Mouse (Mus musculus) G1E (cell line): ENCODE measurements around the gene Siah3.

Source experiments
- CTCF ChIP-seq: IDR thresholded peaks from 2 replicates; pipeline ENCODE4 v1.5.1; 2012; ENCODE audit warnings: low read depth, low read length, inconsistent platforms, mixed read lengths
- GATA1 ChIP-seq: IDR thresholded peaks from 2 replicates; pipeline ENCODE4 v1.6.1; 2012; ENCODE audit warnings: borderline replicate concordance, low read length, inconsistent platforms, mixed read lengths
- GATA2 ChIP-seq: IDR thresholded peaks from 2 replicates; pipeline ENCODE4 v1.6.1; 2012; ENCODE audit warnings: low read depth, low read length, inconsistent platforms, borderline replicate concordance
- POLR2AphosphoS5 ChIP-seq: IDR thresholded peaks from 2 replicates; pipeline ENCODE4 v1.6.1; 2012; ENCODE audit warnings: low read depth, low read length, inconsistent platforms; ENCODE audit not compliant: insufficient replicate concordance
- TAL1 ChIP-seq: conservative IDR thresholded peaks from 2 replicates; pipeline ENCODE4 v1.6.1; 2012; ENCODE audit warnings: low read depth, low read length, inconsistent platforms, mixed read lengths

GRCm38 (mm10) chr14:75494926-75495325 is 39.1 kb downstream of the Siah3 start:
- TF ChIP-seq CTCF (no peak), TAL1 (no peak), GATA1 (no peak), GATA2 (no peak), POLR2AphosphoS5 (no peak)
